Mouse (Mus musculus) C2C12 (cell line): Measurements from ENCODE around the gene Hibch. TPM values are rescaled to one million over a fixed set of nuclear protein-coding genes. Genes with fewer than 3 reads are reported as not detected.

Experiments used
- H3K27me3 ChIP-seq: one replicate; pipeline ENCODE4 v1.6.1; 2011; ENCODE audit not compliant: control insufficient read depth, insufficient read depth, insufficient read length
- H3K36me3 ChIP-seq: one replicate; pipeline ENCODE4 v1.6.1; 2011; ENCODE audit not compliant: control insufficient read depth, insufficient read depth
- H3K4me3 ChIP-seq: one replicate; pipeline ENCODE4 v1.5.1; 2011; ENCODE audit warnings: mild to moderate bottlenecking, control low read depth; ENCODE audit not compliant: poor library complexity, insufficient read depth, severe bottlenecking
- H3K79me2 ChIP-seq: one replicate; pipeline ENCODE4 v1.6.1; 2011; ENCODE audit not compliant: control insufficient read depth, insufficient read depth
- H3K79me3 ChIP-seq: one replicate; pipeline ENCODE4 v1.6.1; 2011; ENCODE audit warnings: low read depth, control low read depth
- H3ac ChIP-seq: one replicate; pipeline ENCODE3; 2011; ENCODE audit warnings: low read depth; ENCODE audit not compliant: control insufficient read depth, insufficient read length
- CEBPB ChIP-seq: IDR thresholded peaks from one replicate; pipeline ENCODE4 v1.6.1; 2011; ENCODE audit warnings: low read depth, mild to moderate bottlenecking, control low read depth, moderate library complexity
- CTCF ChIP-seq: IDR thresholded peaks from one replicate; pipeline ENCODE4 v1.5.1; 2011; ENCODE audit not compliant: control insufficient read depth, insufficient read depth, insufficient read length
- FOSL1 ChIP-seq: IDR thresholded peaks from one replicate; pipeline ENCODE4 v1.8.0; 2011; ENCODE audit warnings: mild to moderate bottlenecking, low read length; ENCODE audit not compliant: poor library complexity, insufficient read depth, severe bottlenecking
- MAX ChIP-seq: IDR thresholded peaks from one replicate; pipeline ENCODE4 v1.6.1; 2011; ENCODE audit warnings: mild to moderate bottlenecking, control low read depth
- MYOD1 ChIP-seq: IDR thresholded peaks from one replicate; pipeline ENCODE4 v1.6.1; 2011; ENCODE audit warnings: low read depth; ENCODE audit not compliant: control insufficient read depth, insufficient read length
- MYOG ChIP-seq: IDR thresholded peaks from one replicate; pipeline ENCODE4 v1.6.1; 2011; ENCODE audit not compliant: control insufficient read depth, insufficient read length; ENCODE audit errors: extremely low read depth
- USF1 ChIP-seq: IDR thresholded peaks from one replicate; pipeline ENCODE4 v1.6.1; 2011; ENCODE audit warnings: low read depth, mild to moderate bottlenecking, control low read depth, moderate library complexity
- polyA plus RNA-seq: library from polyadenylated mRNA; unstranded; fragments of >200 nt; fragmentation: generic; extraction: Trizol; gene quantifications from one replicate; pipeline ENCODE4 v1.2.1, GENCODE M21; 2012; ENCODE audit warnings: missing spikeins

Hibch gene
- polyA plus RNA-seq, 1 experiment = 6.0 TPM

- Histone ChIP-seq H3K36me3 (no peaks in the 10 kb centered on the region), H3K79me2 (no peaks in the 10 kb centered on the region), H3ac (no peak overlapping the region), H3K4me3 (no peak overlapping the region), H3K27me3 (no peaks in the 10 kb centered on the region), H3K79me3 (no peaks in the 10 kb centered on the region)
- TF ChIP-seq USF1 (no peak), CEBPB (no peak), MYOD1 (no peak), FOSL1 (no peak), MYOG (no peak), MAX (no peak)
Measured at GRCm38 (mm10) chr1:52960191-52960590, 115.5 kb downstream of the Hibch start.

GRCm38 (mm10) chr1:52963097-52963496 is 118.4 kb downstream of the Hibch start:
- no peak overlapping the region for H3K4me3 ChIP-seq
- no peaks in the 10 kb centered on the region for H3K79me3 ChIP-seq
- no peaks in the 10 kb centered on the region for H3K27me3 ChIP-seq
- TF ChIP-seq FOSL1 = no peak
- no peak for TF ChIP-seq USF1
- no peak for TF ChIP-seq CEBPB
- no peak for TF ChIP-seq MAX
- TF ChIP-seq MYOG = no peak
- TF ChIP-seq CTCF = no peak
- TF ChIP-seq MYOD1 = no peak
- no peak overlapping the region for H3ac ChIP-seq
- no peaks in the 10 kb centered on the region for H3K79me2 ChIP-seq
- H3K36me3 ChIP-seq = no peaks in the 10 kb centered on the region

- Histone ChIP-seq H3ac (no peak overlapping the region), H3K79me3 (no peaks in the 10 kb centered on the region), H3K4me3 (no peak overlapping the region), H3K27me3 (no peaks in the 10 kb centered on the region), H3K36me3 (no peaks in the 10 kb centered on the region), H3K79me2 (no peaks in the 10 kb centered on the region)
- TF ChIP-seq MYOD1 (no peak), CEBPB (no peak), CTCF (no peak), MYOG (no peak), USF1 (no peak), FOSL1 (no peak), MAX (no peak)
Measured at GRCm38 (mm10) chr1:52964581-52964980, 119.9 kb downstream of the Hibch start.

Other genes starting within 250 kb of the Hibch start
- 1.4 TPM for gene Nemp2, start 214.2 kb upstream of the Hibch start, polyA plus RNA-seq
- 0.30 TPM for gene Mfsd6, start 117.5 kb upstream of the Hibch start, polyA plus RNA-seq
- 6.7 TPM for gene Inpp1, start 27.2 kb upstream of the Hibch start, polyA plus RNA-seq
- not detected for gene 1700019D03Rik, start 175.2 kb downstream of the Hibch start, polyA plus RNA-seq
- not detected for gene Mstn, start 216.7 kb downstream of the Hibch start, polyA plus RNA-seq